Mouse (Mus musculus): Measurements from ENCODE around the gene Abcb11. TPM values are rescaled to one million over a fixed set of nuclear protein-coding genes. Genes with fewer than 3 reads are reported as not detected.

The Abcb11 gene
- not detected for total RNA-seq (2023)

GRCm38 (mm10) chr2:69342496-69343221 lies at the start of gene Abcb11:
Gene Abcb11 (minus strand): TSS chr2:69342616.

GRCm38 (mm10) chr2:69380281-69380680 lies 37.9 kb upstream of the Abcb11 start, which contains the start of gene Dhrs9:
Gene Dhrs9 (plus strand): TSS chr2:69380445.

GRCm38 (mm10) chr2:69210773-69211172 lies 131.6 kb downstream of the Abcb11 start, which contains the start of gene G6pc2:
Gene G6pc2 (plus strand): TSS chr2:69211073.

GRCm38 (mm10) chr2:69205791-69206351 lies 136.5 kb downstream of the Abcb11 start, which contains the start of gene Spc25:
Gene Spc25 (minus strand): TSS chr2:69206194.

Other genes with a start within 250 kb of the Abcb11 start
- not detected for gene Nostrin, start 206.8 kb downstream of the Abcb11 start, total RNA-seq (2023)
- 1.2 TPM for gene Spc25, start 136.4 kb downstream of the Abcb11 start, total RNA-seq (2023)
- gene G6pc2, start 131.5 kb downstream of the Abcb11 start, total RNA-seq (2023) = not detected
- gene Dhrs9, start 37.8 kb upstream of the Abcb11 start, total RNA-seq (2023) = not detected
- not detected for gene Lrp2, start 243.4 kb upstream of the Abcb11 start, total RNA-seq (2023)

Data from CD8-positive naive resting alpha-beta T cell, adult 57 days (primary cell).